Mouse (Mus musculus) ES-E14 (cell line): Measurements from ENCODE around the gene Olfr679.

Source experiments
- MAFK ChIP-seq: IDR thresholded peaks from 2 replicates; pipeline ENCODE4 v1.6.1; 2014; ENCODE audit warnings: mild to moderate bottlenecking, low read depth, low read length, inconsistent platforms; ENCODE audit not compliant: insufficient read depth
- ZNF384 ChIP-seq: IDR thresholded peaks from 2 replicates; pipeline ENCODE4 v1.6.1; 2012; ENCODE audit warnings: low read depth, low read length, inconsistent platforms

GRCm38 (mm10) chr7:105080905-105081304 lies at the start of gene Olfr679:
- TF ChIP-seq ZNF384 (no peak), MAFK (no peak)
